Mouse (Mus musculus) embryonic facial prominence, embryonic 15.5 days (tissue): Measurements from ENCODE around the gene 1110051M20Rik. TPM values are rescaled to one million over a fixed set of nuclear protein-coding genes. Genes with fewer than 3 reads are reported as not detected.
A peak's percentile ranks its signal among the peaks of the same experiment; 100 is the strongest.

Source experiments
- ATAC-seq: fragments of 200-750 bp; cut with Nextera tagmentation; 2 replicates; pipeline ENCODE4 v1.8.0; 2017; ENCODE audit warnings: low read depth, moderate TSS enrichment; ENCODE audit not compliant: insufficient number of reproducible peaks, low FRiP score, low TSS enrichment
- H3K27ac ChIP-seq: fragments of 300-500 bp; sonication (generic); replicated peaks from 2 replicates; pipeline ENCODE4 v1.5.1; 2015; ENCODE audit warnings: mild to moderate bottlenecking, inconsistent platforms
- H3K27me3 ChIP-seq: fragments of 300-500 bp; sonication (generic); 2 replicates; pipeline ENCODE4 v1.6.1; 2015; ENCODE audit warnings: inconsistent platforms
- H3K36me3 ChIP-seq: fragments of 300-500 bp; sonication (generic); 2 replicates; pipeline ENCODE4 v1.6.1; 2015; ENCODE audit warnings: mild to moderate bottlenecking, inconsistent platforms
- H3K4me1 ChIP-seq: fragments of 300-500 bp; sonication (generic); 2 replicates; pipeline ENCODE4 v1.6.1; 2015; ENCODE audit warnings: inconsistent platforms
- H3K4me2 ChIP-seq: fragments of 300-500 bp; sonication (generic); replicated peaks from 2 replicates; pipeline ENCODE4 v1.6.1; 2015; ENCODE audit warnings: mild to moderate bottlenecking, inconsistent platforms
- H3K4me3 ChIP-seq: fragments of 300-500 bp; sonication (generic); replicated peaks from 2 replicates; pipeline ENCODE4 v1.5.1; 2015; ENCODE audit warnings: mild to moderate bottlenecking, inconsistent platforms
- H3K9ac ChIP-seq: fragments of 300-500 bp; sonication (generic); 2 replicates; pipeline ENCODE4 v1.6.1; 2015; ENCODE audit warnings: inconsistent platforms
- H3K9me3 ChIP-seq: fragments of 300-500 bp; sonication (generic); replicated peaks from 2 replicates; pipeline ENCODE4 v1.6.1; 2016; ENCODE audit warnings: inconsistent platforms
- whole genome bisulfite sequencing: fragments of 180-500 bp; shearing (Covaris S2); methylation state at CpG from one replicate; pipeline ENCODE4 v1.1.7; 2015; 5-methylcytosine and 5-hydroxymethylcytosine counted together
- polyA plus RNA-seq: library from polyadenylated mRNA; unstranded; fragments of >200 nt; fragmentation: Nextera tagmentation; extraction: Ambion mirVana; gene quantifications from 2 replicates; pipeline ENCODE4 v1.2.1, GENCODE M21; 2015

Gene 1110051M20Rik
- polyA plus RNA-seq, 1 experiment from 2014 or later: 68.0 TPM

DNA sequence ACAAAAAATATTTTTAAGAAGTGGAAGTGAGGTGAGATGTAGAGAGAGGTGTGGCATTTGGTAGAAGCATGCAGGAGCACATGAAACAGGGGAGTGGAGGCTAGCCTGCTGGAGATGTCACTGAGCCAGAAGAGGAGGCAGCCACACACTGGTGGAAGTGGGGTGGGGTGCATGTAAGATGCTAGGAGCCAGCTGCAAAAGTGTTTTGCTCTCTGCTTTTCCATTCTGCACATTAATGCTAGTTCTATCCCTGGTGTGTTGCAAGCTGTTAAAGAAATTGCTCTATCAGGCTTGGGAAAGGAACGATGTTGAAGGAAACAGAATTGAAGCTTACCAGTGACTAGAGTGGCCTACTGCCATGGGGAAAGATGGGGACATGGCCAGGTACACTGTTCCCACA is 120.2 kb downstream of the 1110051M20Rik start:
- Histone ChIP-seq H3K4me1 (peaks cover 10% of the 10 kb centered on the region; the same call in 1 of the 2 replicates), H3K27ac (no peak overlapping the region), H3K27me3 (no peaks in the 10 kb centered on the region), H3K9me3 (no peaks in the 10 kb centered on the region), H3K9ac (no peak overlapping the region), H3K4me3 (no peak overlapping the region), H3K36me3 (no peaks in the 10 kb centered on the region), H3K4me2 (no peak overlapping the region)
- ATAC-seq: no peak
- WGBS: 83% methylated on average over 1 of the region's 1 CpGs

DNA sequence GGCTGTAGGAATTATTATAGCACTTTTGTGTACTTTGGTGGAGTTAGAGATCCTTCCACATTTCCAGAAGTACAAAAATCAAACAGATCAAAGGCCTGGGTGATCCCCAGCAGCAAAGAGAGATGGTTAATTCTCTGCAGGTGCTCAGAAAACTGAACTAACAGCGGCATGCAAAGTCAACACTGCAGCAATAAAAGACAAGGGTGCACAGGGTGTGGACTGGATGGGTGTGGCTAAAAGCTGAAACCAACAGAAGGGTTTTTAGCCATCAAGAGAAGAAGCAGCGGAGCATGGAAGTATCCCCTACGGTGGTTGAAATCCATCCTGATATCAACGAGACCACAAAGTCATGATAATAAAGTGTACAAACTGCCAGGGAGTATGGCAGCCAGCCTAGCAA is 122.0 kb downstream of the 1110051M20Rik start:
- Histone ChIP-seq H3K27ac (no peak overlapping the region), H3K4me3 (no peak overlapping the region), H3K36me3 (no peaks in the 10 kb centered on the region), H3K4me2 (no peak overlapping the region), H3K9me3 (no peaks in the 10 kb centered on the region), H3K9ac (no peak overlapping the region), H3K27me3 (no peaks in the 10 kb centered on the region), H3K4me1 (peaks cover 4% of the 10 kb centered on the region; the same call in 1 of the 2 replicates)
- no peak for ATAC-seq
- 53% methylated on average over 4 of the region's 4 CpGs for WGBS

DNA sequence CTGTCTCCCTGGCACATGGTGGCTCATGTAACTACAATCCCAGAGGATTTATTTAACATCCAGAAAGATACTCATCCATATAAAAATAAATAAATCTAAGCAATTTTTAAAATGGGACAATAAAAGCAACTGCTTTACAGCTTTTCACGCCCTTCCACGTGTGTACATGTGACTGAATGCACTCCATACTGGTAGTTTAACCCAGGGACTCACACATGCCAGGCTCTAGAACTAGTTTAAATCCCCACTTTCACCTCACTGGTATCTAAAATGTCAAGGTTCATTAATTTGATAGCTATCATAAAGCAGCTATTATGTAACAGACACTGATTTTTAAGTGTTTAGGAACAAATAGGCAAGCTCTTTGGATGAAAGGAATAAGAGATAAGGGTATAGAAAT is 122.6 kb downstream of the 1110051M20Rik start:
- H3K36me3 ChIP-seq: no peaks in the 10 kb centered on the region
- no peak for ATAC-seq

DNA sequence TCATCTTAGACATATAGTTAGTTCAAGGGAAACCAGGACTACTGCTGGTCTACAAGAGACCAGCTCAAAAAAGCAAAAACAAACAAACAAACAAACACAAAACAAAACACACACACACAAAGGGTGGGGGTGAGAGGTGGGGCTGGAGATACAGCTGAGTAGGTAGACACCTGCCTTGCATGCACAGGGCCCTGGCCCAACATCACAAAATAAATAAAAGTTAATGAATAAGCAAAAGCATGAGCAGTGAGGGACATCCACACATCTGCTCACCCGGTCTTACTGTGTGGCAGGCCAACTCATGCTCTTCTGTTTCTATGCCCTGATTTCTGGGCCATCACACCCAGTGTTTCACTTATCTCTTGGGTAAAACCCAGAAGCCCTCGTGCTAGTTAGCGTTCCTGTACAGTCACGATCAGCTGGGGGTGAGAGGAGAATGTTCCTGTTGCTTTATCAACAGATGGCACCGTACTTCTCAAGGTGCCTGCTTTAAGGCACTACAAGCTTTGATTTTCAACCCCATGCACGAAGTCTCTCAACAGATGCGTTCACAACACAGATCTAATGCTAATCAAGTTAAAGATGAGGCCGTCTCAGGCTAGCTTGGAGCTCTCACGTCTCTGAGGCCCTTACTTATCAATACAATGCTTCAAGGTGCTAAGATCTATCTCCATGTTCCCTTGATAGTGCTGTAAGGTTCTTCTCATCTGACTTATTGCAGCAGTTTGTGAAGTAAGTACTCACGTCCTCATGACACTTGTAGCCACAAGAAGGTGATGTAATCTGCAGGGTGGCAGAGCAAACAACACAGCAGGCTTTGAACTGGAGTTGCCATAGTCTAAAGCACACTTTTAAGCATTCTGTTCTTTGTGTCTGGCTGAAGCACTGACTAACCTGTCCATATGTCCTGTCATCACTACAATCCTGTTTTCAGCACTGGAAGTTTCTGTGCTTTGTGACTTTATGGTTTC is 123.7 kb downstream of the 1110051M20Rik start:
- 0 out of 2 replicates have a peak, but pooled peaks cover 5% of the 10 kb centered on the region for H3K36me3 ChIP-seq

More for the DNA sequence above, 122.6 kb downstream of the 1110051M20Rik start:
- 87% methylated on average over 2 of the region's 2 CpGs for WGBS
- no peak overlapping the region for H3K27ac ChIP-seq
- no peaks in the 10 kb centered on the region for H3K9me3 ChIP-seq
- no peaks in the 10 kb centered on the region; the same call in 1 of the 2 replicates for H3K4me1 ChIP-seq
- H3K4me3 ChIP-seq: no peak overlapping the region
- no peak overlapping the region for H3K9ac ChIP-seq
- no peaks in the 10 kb centered on the region for H3K27me3 ChIP-seq
- no peak overlapping the region for H3K4me2 ChIP-seq

DNA sequence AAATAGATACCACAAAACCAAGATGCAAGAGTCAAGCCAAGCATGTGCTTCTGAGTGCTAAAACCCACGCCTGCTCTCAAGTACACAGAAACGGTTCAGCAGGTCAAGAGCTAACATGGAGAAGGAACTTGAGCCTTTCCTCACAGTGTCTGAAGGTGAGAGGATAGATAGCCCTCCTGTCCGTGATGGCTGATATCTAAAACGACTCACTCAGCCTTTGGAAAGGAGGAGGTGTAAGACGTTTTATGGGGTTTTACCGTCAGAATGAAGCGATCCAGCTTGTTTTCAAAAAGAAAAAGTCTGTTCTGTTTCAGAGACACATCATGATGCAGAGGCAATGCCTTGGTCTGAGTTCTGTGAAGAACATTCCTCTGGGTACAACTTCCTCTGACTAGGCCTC is 130.3 kb downstream of the 1110051M20Rik start:
- 88% methylated on average over 7 of the region's 7 CpGs for WGBS

More for the DNA sequence above, 123.7 kb downstream of the 1110051M20Rik start:
- Histone ChIP-seq H3K4me2 (no peak overlapping the region), H3K27me3 (no peaks in the 10 kb centered on the region), H3K4me1 (no peaks in the 10 kb centered on the region), H3K27ac (no peak overlapping the region), H3K9me3 (no peaks in the 10 kb centered on the region), H3K9ac (no peak overlapping the region), H3K4me3 (no peak overlapping the region)
- no peak for ATAC-seq
- 89% methylated on average over 10 of the region's 10 CpGs for WGBS

DNA sequence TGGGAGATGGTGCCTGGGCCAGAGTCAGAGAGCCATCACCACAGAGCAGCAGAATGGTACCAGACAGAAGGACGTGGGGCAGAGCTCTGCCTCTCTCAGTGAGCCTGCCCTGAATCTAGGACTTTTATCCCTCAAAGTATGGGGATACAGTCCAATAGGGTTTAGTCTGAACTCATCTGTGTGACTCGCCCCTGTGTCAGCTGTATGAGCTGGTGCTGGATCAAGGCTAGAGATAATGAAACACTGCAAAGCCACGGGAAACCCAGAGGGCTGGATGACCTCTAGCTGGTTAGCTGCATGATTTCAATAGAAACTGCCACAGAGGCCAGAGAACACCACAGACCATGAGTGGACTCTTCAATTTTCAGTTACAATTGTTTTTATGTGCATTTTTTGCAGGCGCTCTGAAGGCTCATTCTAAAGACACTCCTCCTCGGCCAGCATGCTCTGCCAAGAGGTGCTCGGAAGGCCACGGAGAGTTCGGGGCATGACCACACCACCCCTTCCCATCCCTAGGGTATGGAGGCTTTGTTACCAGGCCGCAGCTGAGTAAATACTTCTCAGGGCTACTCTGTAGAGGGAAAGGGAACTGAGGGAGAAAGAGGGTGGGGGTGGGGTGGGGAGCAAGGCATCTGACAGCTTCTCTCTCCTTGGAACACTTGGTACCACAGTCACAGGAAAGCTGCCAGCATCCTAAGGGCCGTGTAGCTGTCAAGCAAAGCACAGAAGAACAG is 131.8 kb downstream of the 1110051M20Rik start:
- H3K27ac ChIP-seq: peak overlapping the region; percentile 28; the same call in 1 of the 2 replicates
- H3K4me2 ChIP-seq: no peak overlapping the region
- no peak overlapping the region for H3K9ac ChIP-seq
- no peaks in the 10 kb centered on the region for H3K27me3 ChIP-seq
- no peaks in the 10 kb centered on the region for H3K9me3 ChIP-seq
- ATAC-seq: 0 out of 2 replicates have a peak, but pooled peaks have one; percentile 65
- H3K36me3 ChIP-seq: 0 out of 2 replicates have a peak, but pooled peaks cover 5% of the 10 kb centered on the region
- 0 out of 2 replicates have a peak, but pooled peaks cover 3% of the 10 kb centered on the region for H3K4me1 ChIP-seq
- no peak overlapping the region for H3K4me3 ChIP-seq
- WGBS: 59% methylated on average over 10 of the region's 10 CpGs

More for the DNA sequence above, 130.3 kb downstream of the 1110051M20Rik start:
- Histone ChIP-seq H3K4me3 (no peak overlapping the region), H3K4me1 (0 out of 2 replicates have a peak, but pooled peaks cover 3% of the 10 kb centered on the region), H3K36me3 (0 out of 2 replicates have a peak, but pooled peaks cover 5% of the 10 kb centered on the region), H3K27ac (no peak overlapping the region), H3K9ac (no peak overlapping the region), H3K9me3 (no peaks in the 10 kb centered on the region), H3K27me3 (no peaks in the 10 kb centered on the region), H3K4me2 (no peak overlapping the region)
- ATAC-seq: no peak

DNA sequence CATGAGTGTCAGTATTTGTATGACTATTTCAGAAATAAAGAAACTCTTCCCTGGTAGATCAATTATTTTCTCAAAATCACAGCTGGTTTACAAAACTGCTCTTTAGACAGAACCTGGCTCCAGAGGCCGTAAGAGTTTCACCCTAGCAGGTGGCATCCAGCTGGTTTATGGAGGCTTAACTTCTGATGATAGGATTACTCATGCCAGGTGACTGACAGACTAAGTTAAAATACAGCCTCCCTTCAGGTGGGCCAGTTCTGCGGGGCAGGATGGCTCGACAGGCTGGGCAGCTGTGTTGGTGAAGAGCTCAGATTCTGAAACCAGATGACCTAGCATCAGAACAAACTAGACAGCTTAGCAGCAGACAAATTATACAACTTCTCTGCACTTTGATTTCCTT is 135.0 kb downstream of the 1110051M20Rik start:
- no peak overlapping the region for H3K9ac ChIP-seq
- no peak overlapping the region for H3K27ac ChIP-seq
- H3K27me3 ChIP-seq: no peaks in the 10 kb centered on the region
- H3K9me3 ChIP-seq: no peaks in the 10 kb centered on the region
- H3K4me1 ChIP-seq: 0 out of 2 replicates have a peak, but pooled peaks cover 3% of the 10 kb centered on the region
- 55% methylated on average over 3 of the region's 3 CpGs for WGBS
- no peaks in the 10 kb centered on the region for H3K36me3 ChIP-seq
- no peak for ATAC-seq
- no peak overlapping the region for H3K4me3 ChIP-seq
- H3K4me2 ChIP-seq: no peak overlapping the region

DNA sequence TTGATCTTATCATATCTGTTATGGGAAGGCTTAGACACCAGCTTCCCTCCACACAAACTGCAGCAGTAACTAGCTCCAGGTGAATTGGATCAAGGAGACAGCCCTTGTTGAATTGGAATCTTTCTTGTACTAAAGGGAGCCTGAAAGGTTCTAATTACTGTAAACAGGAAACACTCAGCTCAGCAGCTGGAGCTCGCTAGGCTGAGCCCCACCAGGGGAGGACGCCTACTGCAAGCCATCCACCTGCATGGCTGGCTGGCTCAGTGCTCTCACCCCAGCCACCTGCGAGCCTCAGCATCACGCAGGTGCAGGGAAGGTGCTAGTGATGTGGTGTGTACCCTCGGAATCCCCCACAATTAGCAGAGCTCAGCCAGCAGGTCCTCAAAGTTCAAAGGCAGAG is 135.8 kb downstream of the 1110051M20Rik start:
- no peak overlapping the region for H3K4me2 ChIP-seq
- no peaks in the 10 kb centered on the region for H3K9me3 ChIP-seq
- no peak overlapping the region for H3K9ac ChIP-seq
- no peak overlapping the region for H3K4me3 ChIP-seq
- 0 out of 2 replicates have a peak, but pooled peaks cover 3% of the 10 kb centered on the region for H3K36me3 ChIP-seq
- ATAC-seq: no peak
- H3K4me1 ChIP-seq: 0 out of 2 replicates have a peak, but pooled peaks cover 3% of the 10 kb centered on the region
- 0 out of 2 replicates have a peak overlapping the region, but pooled peaks have one; percentile 39 for H3K27ac ChIP-seq
- 18% methylated on average over 5 of the region's 5 CpGs for WGBS
- no peaks in the 10 kb centered on the region for H3K27me3 ChIP-seq

DNA sequence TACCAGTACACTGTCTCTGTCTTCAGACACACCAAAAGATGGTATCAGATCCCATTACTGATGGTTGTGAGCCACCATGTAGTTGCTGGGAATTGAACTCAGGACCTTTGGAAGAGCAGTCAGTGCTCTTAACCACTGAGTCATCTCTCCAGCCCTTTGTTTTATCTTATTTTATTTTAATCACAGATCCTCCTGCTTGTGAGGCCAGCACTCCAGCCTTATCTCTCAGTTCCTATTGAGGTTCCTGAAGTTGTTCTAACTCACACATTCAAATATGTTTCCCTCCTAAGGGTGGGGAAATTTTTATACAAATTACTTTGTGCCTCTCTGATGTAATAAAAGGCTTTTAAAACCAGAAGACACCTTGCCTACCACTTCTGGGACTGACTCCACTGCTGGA is 137.9 kb downstream of the 1110051M20Rik start:
- Histone ChIP-seq H3K27ac (no peak overlapping the region), H3K4me3 (no peak overlapping the region), H3K9ac (no peak overlapping the region), H3K4me1 (no peaks in the 10 kb centered on the region), H3K9me3 (no peaks in the 10 kb centered on the region), H3K27me3 (no peaks in the 10 kb centered on the region), H3K36me3 (0 out of 2 replicates have a peak, but pooled peaks cover 3% of the 10 kb centered on the region), H3K4me2 (no peak overlapping the region)
- no peak for ATAC-seq

DNA sequence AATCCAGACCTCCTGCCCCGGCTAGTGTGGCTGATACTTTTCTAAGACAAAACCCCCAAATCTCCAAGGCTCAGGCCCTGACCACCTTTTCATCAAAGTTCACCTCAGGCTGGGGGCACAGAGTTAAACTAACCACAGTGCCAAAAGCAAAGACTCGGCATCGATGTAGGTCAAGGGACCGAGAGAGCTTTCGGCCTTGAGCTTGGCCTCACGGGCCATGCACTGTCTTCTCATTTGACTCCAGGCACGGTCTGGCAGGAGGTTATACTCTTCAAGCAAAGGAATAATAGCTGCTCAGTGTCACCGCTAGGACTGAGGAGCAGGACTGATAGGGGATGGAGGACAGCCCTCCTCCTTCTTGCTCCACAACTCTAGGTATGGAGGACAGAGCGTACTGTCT is 138.6 kb downstream of the 1110051M20Rik start:
- Histone ChIP-seq H3K4me3 (no peak overlapping the region), H3K9ac (no peak overlapping the region), H3K27ac (no peak overlapping the region), H3K4me1 (no peaks in the 10 kb centered on the region), H3K9me3 (no peaks in the 10 kb centered on the region), H3K4me2 (no peak overlapping the region), H3K27me3 (no peaks in the 10 kb centered on the region), H3K36me3 (0 out of 2 replicates have a peak, but pooled peaks cover 3% of the 10 kb centered on the region)
- no peak for ATAC-seq
- 90% methylated on average over 9 of the region's 9 CpGs for WGBS

DNA sequence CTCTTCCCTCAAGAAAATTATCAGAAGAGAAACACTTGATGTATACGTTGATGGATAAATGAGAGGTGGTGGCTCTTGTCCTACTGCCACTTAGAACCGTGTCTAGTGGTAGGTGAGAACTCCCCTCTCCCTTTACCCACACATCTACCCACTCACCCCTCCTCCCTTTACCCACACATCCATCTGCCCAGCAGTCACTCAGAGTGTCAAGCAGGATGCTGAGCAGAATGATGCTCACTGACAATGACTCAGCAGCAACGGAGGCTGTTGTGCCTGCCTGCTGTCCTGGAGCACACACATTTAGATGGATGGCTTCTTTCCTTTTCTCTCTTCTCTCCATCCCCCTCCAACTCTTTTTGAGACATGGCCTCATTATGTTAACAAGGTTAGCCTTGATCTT is 141.7 kb downstream of the 1110051M20Rik start:
- Histone ChIP-seq H3K9ac (no peak overlapping the region), H3K27me3 (no peaks in the 10 kb centered on the region), H3K27ac (no peak overlapping the region), H3K36me3 (0 out of 2 replicates have a peak, but pooled peaks cover 3% of the 10 kb centered on the region), H3K4me2 (no peak overlapping the region), H3K9me3 (no peaks in the 10 kb centered on the region), H3K4me1 (peaks cover 5% of the 10 kb centered on the region; the same call in 1 of the 2 replicates), H3K4me3 (no peak overlapping the region)
- WGBS: 73% methylated on average over 3 of the region's 3 CpGs
- no peak for ATAC-seq
